Mouse (Mus musculus) adrenal gland, adult 2 months (tissue): ENCODE results near the gene Dnah9. TPM values are rescaled to one million over a fixed set of nuclear protein-coding genes. Genes with fewer than 3 reads are reported as not detected.

ENCODE experiments used
- DNase-seq: peaks from one replicate; pipeline ENCODE4 v3.0.0; 2021
- polyA plus RNA-seq: library from polyadenylated mRNA; depleted of rRNA; stranded (reverse); fragments of >200 nt; gene quantifications from 2 replicates; pipeline ENCODE4 v1.2.3, GENCODE M21; 2012
- total RNA-seq, 2 experiments: library from RNA; stranded (reverse); gene quantifications; 2 replicates each; pipeline ENCODE4 v1.2.3; 2021

Gene Dnah9
- total and polyA plus RNA-seq, 3 experiments = not detected

DNA sequence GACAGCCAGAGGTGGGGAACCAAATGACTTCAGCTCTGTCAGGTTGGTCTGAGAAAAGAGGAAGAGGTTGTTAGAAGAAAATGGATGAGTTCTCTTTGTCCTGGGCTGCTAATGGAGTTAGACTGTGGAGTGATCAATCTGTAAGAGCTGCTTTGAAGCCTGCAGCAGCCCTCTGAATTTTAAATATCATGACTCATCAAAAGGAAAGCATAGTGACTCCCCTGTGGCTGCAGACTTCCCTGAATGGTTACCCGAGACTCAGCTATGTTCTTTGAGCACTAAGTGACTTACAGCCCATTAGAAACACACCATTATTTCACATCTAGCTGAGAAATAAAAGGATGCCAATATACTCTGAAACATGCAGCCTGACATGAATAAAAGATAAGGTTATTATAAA lies 240.4 kb downstream of the Dnah9 start:
- DNase-seq = no peak

- DNase-seq = no peak
These were observed 249.7 kb downstream of the Dnah9 start for GRCm38 (mm10) chr11:65918480-65919236.

- DNase-seq = no peak
These were observed 259.2 kb downstream of the Dnah9 start for GRCm38 (mm10) chr11:65909195-65909594.

DNA sequence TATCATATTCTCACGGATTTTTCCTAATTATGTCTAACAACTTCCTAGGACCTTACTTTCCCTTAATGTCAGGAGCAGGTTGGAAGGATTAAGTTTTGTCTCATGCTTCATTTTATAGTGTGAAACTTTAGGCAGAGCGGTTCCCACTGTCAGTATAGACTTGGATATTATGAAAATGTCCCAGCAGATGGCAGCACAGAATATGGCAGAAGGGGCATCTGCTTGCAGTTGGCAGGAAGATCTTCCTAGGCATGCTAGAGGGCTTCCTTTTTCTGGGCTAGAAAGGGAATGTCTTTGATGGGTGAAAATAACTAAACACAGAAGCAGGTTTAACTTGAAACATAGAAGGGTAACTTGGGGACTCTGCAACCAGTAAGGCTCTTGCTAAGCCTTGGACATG lies 262.9 kb downstream of the Dnah9 start:
- DNase-seq = no peak

GRCm38 (mm10) chr11:65903944-65904343 lies 264.4 kb downstream of the Dnah9 start:
- DNase-seq = no peak

GRCm38 (mm10) chr11:65881465-65881864 lies 286.9 kb downstream of the Dnah9 start:
- no peak for DNase-seq

DNA sequence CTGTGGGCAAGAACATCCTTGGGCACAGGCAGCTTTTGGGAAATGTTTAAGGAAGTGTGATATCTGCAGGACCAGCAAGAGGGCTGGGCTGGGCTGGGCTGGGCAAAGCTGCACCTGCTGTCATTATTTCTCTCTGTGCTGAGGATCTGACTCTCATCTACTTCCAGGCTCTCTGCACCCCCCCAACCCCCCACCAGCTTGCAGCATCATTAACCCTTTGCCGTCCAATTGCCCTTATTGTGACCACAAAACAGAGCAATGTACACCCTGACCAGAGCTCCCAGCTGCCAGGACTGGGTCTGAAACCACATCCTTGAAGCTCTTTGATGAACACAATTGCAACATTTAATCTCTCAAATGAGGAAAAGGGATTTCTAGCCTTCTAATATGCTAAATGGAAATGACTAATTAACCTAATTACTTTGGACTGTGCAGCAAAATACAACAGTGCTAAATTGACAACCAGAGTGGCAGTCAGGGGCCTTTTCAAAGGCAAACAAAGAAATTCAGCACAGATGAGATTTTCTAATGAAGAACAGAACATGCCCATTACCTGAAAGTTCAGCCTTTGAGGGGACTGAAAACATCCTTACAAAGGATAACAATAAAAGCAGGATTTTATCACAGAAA lies 291.1 kb downstream of the Dnah9 start:
- no peak for DNase-seq

GRCm38 (mm10) chr11:65861476-65861875 lies 306.9 kb downstream of the Dnah9 start:
- no peak for DNase-seq

GRCm38 (mm10) chr11:65852066-65852465 lies 316.3 kb downstream of the Dnah9 start:
- DNase-seq = peak; percentile 3

DNA sequence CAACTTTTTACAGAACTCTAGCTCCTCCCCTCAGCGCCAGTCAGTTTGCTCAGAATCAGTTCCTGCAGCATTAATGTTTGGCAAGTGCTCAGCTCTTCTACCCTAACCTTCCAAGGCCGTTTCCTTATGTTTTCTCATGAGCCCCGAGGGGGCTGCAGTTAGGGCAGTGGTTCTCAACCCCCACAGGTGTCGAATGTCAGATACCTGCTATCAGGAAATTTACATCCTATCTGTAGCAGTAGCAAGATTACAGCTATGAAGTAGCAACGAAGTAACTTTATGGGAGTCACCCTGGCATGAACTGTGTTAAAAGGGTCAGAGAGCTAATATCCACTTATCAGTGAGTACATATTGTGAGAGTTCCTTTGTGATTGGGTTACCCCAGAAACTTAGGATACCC lies 321.9 kb downstream of the Dnah9 start:
- DNase-seq = no peak

DNA sequence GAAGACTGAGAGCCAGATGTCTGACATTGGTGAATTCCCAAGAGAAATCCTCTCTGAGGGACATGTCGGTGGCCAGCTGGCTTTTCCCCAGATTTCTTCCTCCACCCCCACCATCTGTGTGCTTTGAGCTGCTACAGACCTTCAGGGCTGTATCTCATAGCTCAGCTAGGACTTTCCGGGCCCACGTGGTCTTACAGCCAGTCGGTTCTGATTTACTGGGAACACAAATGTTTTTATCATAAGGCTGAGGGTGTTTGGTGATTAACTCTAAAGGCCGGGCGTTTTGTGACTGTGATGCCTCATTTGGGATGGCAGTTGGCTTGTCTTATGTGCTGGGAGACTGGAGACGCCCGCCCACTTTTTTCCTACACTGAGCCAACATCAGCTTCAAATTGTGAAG lies 329.4 kb downstream of the Dnah9 start:
- no peak for DNase-seq

DNA sequence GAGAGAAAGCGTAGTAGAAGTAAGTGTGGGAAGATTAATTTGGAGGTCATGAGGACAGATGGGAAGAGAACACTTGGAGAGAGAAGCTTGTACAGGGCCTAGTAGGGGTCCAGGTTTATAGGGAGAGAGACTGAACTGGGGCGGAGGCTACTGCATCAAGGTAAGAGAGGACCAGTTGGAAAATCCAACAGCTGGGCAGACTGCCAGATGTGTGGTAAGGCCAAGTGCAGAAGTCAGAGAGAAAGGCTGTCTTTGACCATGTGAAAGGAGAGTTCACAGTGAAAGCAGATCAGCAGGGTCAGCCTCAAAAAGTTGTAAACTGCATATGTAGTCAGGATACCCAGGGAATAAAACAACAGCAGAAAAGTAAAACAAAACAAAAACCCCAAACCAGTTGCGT lies 343.8 kb downstream of the Dnah9 start:
- peak; percentile 8 for DNase-seq

DNA sequence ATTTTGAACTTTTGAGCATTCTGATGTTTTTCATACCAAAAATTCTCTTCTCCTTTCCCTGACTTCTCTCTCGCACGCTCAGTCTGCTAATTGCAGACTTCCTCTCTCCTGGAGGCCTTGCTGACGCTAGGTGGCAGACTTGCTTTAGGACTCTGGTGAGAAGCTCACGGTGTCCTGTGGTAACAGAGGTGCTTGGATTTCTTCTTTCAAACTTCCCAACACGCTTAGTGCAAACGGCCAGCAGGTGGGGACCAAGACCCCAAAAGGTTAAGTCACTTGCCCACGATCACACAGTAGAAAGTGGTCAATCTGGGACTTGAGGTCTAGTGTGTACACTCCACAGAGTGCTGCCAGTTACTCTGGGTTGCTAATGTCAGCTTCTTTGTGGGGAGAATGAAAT lies 347.5 kb downstream of the Dnah9 start:
- peak; percentile 36 for DNase-seq

GRCm38 (mm10) chr11:65820280-65820679 lies 348.1 kb downstream of the Dnah9 start:
- peak; percentile 2 for DNase-seq

GRCm38 (mm10) chr11:65818193-65818592 lies 350.2 kb downstream of the Dnah9 start:
- DNase-seq = no peak

- DNase-seq = no peak
These were observed 352.1 kb downstream of the Dnah9 start for GRCm38 (mm10) chr11:65816237-65816636.

DNA sequence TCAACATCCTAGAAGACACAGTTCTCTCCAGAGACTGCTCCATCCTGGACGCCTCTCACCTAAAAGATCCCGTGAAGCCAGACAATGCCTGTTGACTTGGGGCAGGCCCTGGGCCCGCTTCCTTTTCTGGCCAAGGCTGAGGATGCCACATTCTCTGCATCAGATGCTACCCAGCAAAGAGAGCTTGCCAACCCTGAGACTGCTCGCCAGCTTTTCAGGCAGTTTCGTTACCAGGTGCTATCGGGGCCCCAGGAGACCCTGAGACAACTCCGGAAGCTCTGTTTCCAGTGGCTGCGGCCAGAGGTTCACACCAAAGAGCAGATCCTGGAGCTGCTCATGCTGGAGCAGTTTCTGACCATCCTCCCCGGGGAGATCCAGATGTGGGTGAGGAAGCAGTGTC lies 354.0 kb downstream of the Dnah9 start:
- no peak for DNase-seq

- no peak for DNase-seq
These were observed 356.3 kb downstream of the Dnah9 start for GRCm38 (mm10) chr11:65812088-65812487.

DNA sequence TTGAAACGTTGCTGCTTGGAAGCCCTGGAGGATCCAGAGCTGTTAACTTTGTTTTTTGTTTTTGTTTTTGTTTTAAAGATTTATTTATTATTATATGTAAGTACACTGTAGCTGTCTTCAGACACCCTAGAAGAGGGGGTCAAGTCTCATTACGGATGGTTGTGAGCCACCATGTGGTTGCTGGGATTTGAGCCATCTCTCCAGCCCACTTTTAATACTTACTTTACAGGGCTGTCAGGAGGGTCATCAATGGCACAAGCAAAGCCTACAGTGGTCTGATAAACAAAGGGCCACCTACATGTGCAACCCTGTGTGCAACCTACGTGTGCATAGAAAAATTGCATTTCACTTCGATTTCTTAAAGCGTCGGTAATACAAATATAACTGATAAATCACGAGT lies 360.8 kb downstream of the Dnah9 start:
- no peak for DNase-seq

- peak; percentile 92 for DNase-seq
These were observed 361.3 kb downstream of the Dnah9 start, which contains the start of gene Zkscan6 for GRCm38 (mm10) chr11:65806909-65807504. Zkscan6 (plus strand) TSS chr11:65807175.

- DNase-seq = peak; percentile 82
These were observed 361.9 kb downstream of the Dnah9 start for GRCm38 (mm10) chr11:65806321-65806904.

GRCm38 (mm10) chr11:65801899-65802298 lies 366.5 kb downstream of the Dnah9 start:
- no peak for DNase-seq

DNA sequence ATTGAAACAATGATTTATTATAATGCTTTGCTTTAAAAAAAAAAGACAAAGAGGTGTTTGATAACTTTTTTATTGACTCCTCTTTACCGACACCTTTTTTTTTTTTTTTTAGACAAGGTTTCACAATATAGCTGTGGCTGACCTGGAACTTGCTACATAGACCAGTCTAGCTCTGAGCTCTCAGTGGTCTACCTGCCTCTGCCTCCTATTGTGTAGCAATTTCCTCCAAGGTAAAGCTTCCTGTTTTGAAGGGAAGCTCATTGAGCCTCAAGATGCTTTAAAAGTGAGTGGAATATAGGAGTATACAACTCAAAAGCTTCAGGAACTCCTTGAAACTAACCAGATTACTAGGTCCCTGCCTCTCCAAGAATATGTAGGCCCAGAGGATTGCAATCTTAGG lies 372.5 kb downstream of the Dnah9 start:
- DNase-seq = no peak
